Mouse (Mus musculus): ENCODE data around the gene Fgfr2. TPM values are rescaled to one million over a fixed set of nuclear protein-coding genes. Genes with fewer than 3 reads are reported as not detected.

Gene Fgfr2
- total and polyA plus RNA-seq, 2 experiments from 2014 or later: 17.1 to 47.6 TPM

- Histone ChIP-seq H3K27me3 (ENCODE audit: insufficient read depth, low read length) (peaks cover 52% of the 10 kb centered on the region), H3K9me3 (ENCODE audit: low read length) (no peaks in the 10 kb centered on the region), H3K9ac (no peak overlapping the region), H3K27ac (ENCODE audit: low read depth, low read length) (no peak overlapping the region), H3K4me1 (ENCODE audit: insufficient read depth) (no peaks in the 10 kb centered on the region), H3K4me2 (ENCODE audit: low read depth) (no peak overlapping the region), H3K4me3 (ENCODE audit: low read depth, low read length) (no peak overlapping the region), H3K36me3 (ENCODE audit: insufficient read depth) (no peaks in the 10 kb centered on the region)
- ATAC-seq (no peak), DNase-seq (no peak)
- 23% methylated on average over 16 of the region's 16 CpGs for WGBS
- TF ChIP-seq CTCF (IDR thresholded peaks at IDR 0.05; ENCODE audit: low read depth): no peak
Observed at GRCm38 (mm10) chr7:131747152-131748010, 1375.8 kb downstream of the Fgfr2 start.

- no peak overlapping the region for H3K27ac ChIP-seq (ENCODE audit: low read depth, low read length)
- ATAC-seq (no peak), DNase-seq (peak; percentile 67)
- H3K4me3 ChIP-seq (ENCODE audit: low read depth, low read length): no peak overlapping the region
- no peak overlapping the region for H3K4me2 ChIP-seq (ENCODE audit: low read depth)
- no peaks in the 10 kb centered on the region for H3K9me3 ChIP-seq (ENCODE audit: low read length)
- no peaks in the 10 kb centered on the region for H3K36me3 ChIP-seq (ENCODE audit: insufficient read depth)
- TF ChIP-seq CTCF (IDR thresholded peaks at IDR 0.05; ENCODE audit: low read depth): peak; percentile 64
- no peaks in the 10 kb centered on the region for H3K4me1 ChIP-seq (ENCODE audit: insufficient read depth)
- 30% methylated on average over 9 of the region's 9 CpGs for WGBS
- no peak overlapping the region for H3K9ac ChIP-seq
- H3K27me3 ChIP-seq (ENCODE audit: insufficient read depth, low read length): peaks cover 55% of the 10 kb centered on the region
Observed at GRCm38 (mm10) chr7:131746752-131747151, 1376.4 kb downstream of the Fgfr2 start.

GRCm38 (mm10) chr7:131743193-131743592, 1380.0 kb downstream of the Fgfr2 start:
- H3K9ac ChIP-seq: no peak overlapping the region
- H3K27me3 ChIP-seq (ENCODE audit: insufficient read depth, low read length): peaks cover 41% of the 10 kb centered on the region
- no peak overlapping the region for H3K4me3 ChIP-seq (ENCODE audit: low read depth, low read length)
- no peaks in the 10 kb centered on the region for H3K9me3 ChIP-seq (ENCODE audit: low read length)
- no peak overlapping the region for H3K27ac ChIP-seq (ENCODE audit: low read depth, low read length)
- no peaks in the 10 kb centered on the region for H3K36me3 ChIP-seq (ENCODE audit: insufficient read depth)
- ATAC-seq: no peak
- H3K4me2 ChIP-seq (ENCODE audit: low read depth): no peak overlapping the region
- DNase-seq: no peak
- WGBS: 17% methylated on average over 8 of the region's 8 CpGs
- H3K4me1 ChIP-seq (ENCODE audit: insufficient read depth): no peaks in the 10 kb centered on the region
- TF ChIP-seq CTCF (IDR thresholded peaks at IDR 0.05; ENCODE audit: low read depth): no peak

GRCm38 (mm10) chr7:131722783-131723575, 1400.2 kb downstream of the Fgfr2 start:
- no peak overlapping the region for H3K4me2 ChIP-seq (ENCODE audit: low read depth)
- no peak overlapping the region for H3K4me3 ChIP-seq (ENCODE audit: low read depth, low read length)
- no peaks in the 10 kb centered on the region for H3K36me3 ChIP-seq (ENCODE audit: insufficient read depth)
- no peaks in the 10 kb centered on the region for H3K9me3 ChIP-seq (ENCODE audit: low read length)
- H3K4me1 ChIP-seq (ENCODE audit: insufficient read depth): no peaks in the 10 kb centered on the region
- WGBS: 5% methylated on average over 9 of the region's 9 CpGs
- no peak for ATAC-seq
- H3K9ac ChIP-seq: no peak overlapping the region
- no peak overlapping the region for H3K27ac ChIP-seq (ENCODE audit: low read depth, low read length)
- peak; percentile 28 for DNase-seq
- peaks cover 52% of the 10 kb centered on the region for H3K27me3 ChIP-seq (ENCODE audit: insufficient read depth, low read length)
- TF ChIP-seq CTCF (IDR thresholded peaks at IDR 0.05; ENCODE audit: low read depth): no peak

GRCm38 (mm10) chr7:131722316-131722715, 1400.8 kb downstream of the Fgfr2 start:
- DNase-seq (no peak), ATAC-seq (no peak)
- Histone ChIP-seq H3K4me2 (ENCODE audit: low read depth) (no peak overlapping the region), H3K27me3 (ENCODE audit: insufficient read depth, low read length) (peaks cover 53% of the 10 kb centered on the region), H3K4me3 (ENCODE audit: low read depth, low read length) (no peak overlapping the region), H3K9me3 (ENCODE audit: low read length) (no peaks in the 10 kb centered on the region), H3K27ac (ENCODE audit: low read depth, low read length) (no peak overlapping the region), H3K4me1 (ENCODE audit: insufficient read depth) (no peaks in the 10 kb centered on the region), H3K9ac (no peak overlapping the region), H3K36me3 (ENCODE audit: insufficient read depth) (no peaks in the 10 kb centered on the region)
- 7% methylated on average over 4 of the region's 4 CpGs for WGBS
- TF ChIP-seq CTCF (IDR thresholded peaks at IDR 0.05; ENCODE audit: low read depth): no peak

GRCm38 (mm10) chr7:131718280-131718679, 1404.9 kb downstream of the Fgfr2 start:
- no peak for TF ChIP-seq CTCF (IDR thresholded peaks at IDR 0.05; ENCODE audit: low read depth)
- Histone ChIP-seq H3K9ac (no peak overlapping the region), H3K27me3 (ENCODE audit: insufficient read depth, low read length) (peaks cover 40% of the 10 kb centered on the region), H3K4me1 (ENCODE audit: insufficient read depth) (no peaks in the 10 kb centered on the region), H3K4me3 (ENCODE audit: low read depth, low read length) (no peak overlapping the region), H3K36me3 (ENCODE audit: insufficient read depth) (no peaks in the 10 kb centered on the region), H3K27ac (ENCODE audit: low read depth, low read length) (no peak overlapping the region), H3K9me3 (ENCODE audit: low read length) (no peaks in the 10 kb centered on the region), H3K4me2 (ENCODE audit: low read depth) (no peak overlapping the region)
- DNase-seq: no peak
- 5% methylated on average over 3 of the region's 3 CpGs for WGBS
- ATAC-seq: no peak

GRCm38 (mm10) chr7:131713076-131713475, 1410.1 kb downstream of the Fgfr2 start:
- H3K4me3 ChIP-seq (ENCODE audit: low read depth, low read length): no peak overlapping the region
- H3K27ac ChIP-seq (ENCODE audit: low read depth, low read length): no peak overlapping the region
- H3K9me3 ChIP-seq (ENCODE audit: low read length): no peaks in the 10 kb centered on the region
- no peak overlapping the region for H3K9ac ChIP-seq
- no peaks in the 10 kb centered on the region for H3K4me1 ChIP-seq (ENCODE audit: insufficient read depth)
- H3K36me3 ChIP-seq (ENCODE audit: insufficient read depth): no peaks in the 10 kb centered on the region
- ATAC-seq (no peak), DNase-seq (no peak)
- H3K27me3 ChIP-seq (ENCODE audit: insufficient read depth, low read length): peaks cover 20% of the 10 kb centered on the region
- no peak for TF ChIP-seq CTCF (IDR thresholded peaks at IDR 0.05; ENCODE audit: low read depth)
- 50% methylated on average over 9 of the region's 9 CpGs for WGBS
- H3K4me2 ChIP-seq (ENCODE audit: low read depth): no peak overlapping the region

All from forebrain, postnatal 0 days (tissue).